Mouse (Mus musculus): ENCODE results near the gene Cfap20. TPM values are rescaled to one million over a fixed set of nuclear protein-coding genes. Genes with fewer than 3 reads are reported as not detected.
A peak's percentile ranks its signal among the peaks of the same experiment; 100 is the strongest.

The Cfap20 gene
- 10 to 100 TPM; 93.7 to 97.4 TPM for total RNA-seq (2021)
- long read RNA-seq, experiment 1, transcript Cfap20-201 (6 exons, 1,295 nt) = major isoform, 94 of 132 reads
- long read RNA-seq, experiment 1, transcript Cfap20-205 (5 exons, 1,023 nt) = minor isoform, 7 of 132 reads
- long read RNA-seq, experiment 1, transcript Cfap20-208 (4 exons, 2,544 nt) = minor isoform, 6 of 132 reads
- long read RNA-seq, experiment 1, partial matches to known transcripts = 12 of 132 reads
- long read RNA-seq, experiment 1, other reads (novel, unspliced or antisense) = 13 of 132 reads
- long read RNA-seq, experiment 2, transcript Cfap20-208 (4 exons, 2,544 nt) = minor isoform, 5 of 163 reads
- long read RNA-seq, experiment 2, transcript Cfap20-201 (6 exons, 1,295 nt) = major isoform, 96 of 163 reads
- long read RNA-seq, experiment 2, partial matches to known transcripts = 3 of 163 reads
- long read RNA-seq, experiment 2, other reads (novel, unspliced or antisense) = 57 of 163 reads

DNA sequence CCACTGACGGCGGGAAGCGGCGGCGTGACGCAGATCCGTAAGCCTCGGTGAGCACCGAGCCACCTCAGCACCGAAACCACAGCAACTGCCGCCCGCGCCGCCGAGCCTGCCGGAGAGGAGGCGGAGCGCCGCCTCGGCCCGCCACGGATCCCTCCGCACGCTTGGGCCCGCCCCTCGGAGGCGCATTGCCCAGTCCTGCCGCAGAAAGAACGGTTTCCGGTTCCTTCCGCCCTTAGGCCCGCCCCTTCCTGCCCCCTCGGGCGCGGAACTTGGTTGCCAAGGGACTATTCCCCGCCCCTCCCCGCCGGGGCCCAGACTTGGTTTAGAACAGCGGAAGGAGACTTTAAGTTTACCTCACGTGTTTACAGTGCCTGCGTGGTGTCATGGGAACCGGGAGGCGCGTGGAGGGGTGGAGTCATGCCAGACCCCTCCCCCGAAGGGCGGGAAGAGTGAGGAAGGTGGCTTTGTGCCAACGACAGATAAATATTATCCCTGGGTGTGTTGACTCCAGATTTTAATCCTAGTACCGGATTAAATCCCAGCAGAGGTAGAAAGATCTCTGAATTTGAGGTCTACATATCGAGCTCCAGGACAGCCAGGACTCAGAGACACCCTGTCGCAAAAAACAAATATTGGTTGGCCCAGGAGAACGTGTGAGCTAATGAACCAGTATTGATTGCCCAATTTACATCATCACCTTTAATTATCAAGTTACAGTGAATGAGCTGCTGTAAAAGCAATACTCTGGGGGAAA, at the start of gene Cfap20:
Cfap20 (minus strand) TSS at position 184 of the 754 bp plus-strand sequence.
- DNase-seq (ENCODE audit: low spot score in 2 of 2) = peak; percentile 99 to 100

DNA sequence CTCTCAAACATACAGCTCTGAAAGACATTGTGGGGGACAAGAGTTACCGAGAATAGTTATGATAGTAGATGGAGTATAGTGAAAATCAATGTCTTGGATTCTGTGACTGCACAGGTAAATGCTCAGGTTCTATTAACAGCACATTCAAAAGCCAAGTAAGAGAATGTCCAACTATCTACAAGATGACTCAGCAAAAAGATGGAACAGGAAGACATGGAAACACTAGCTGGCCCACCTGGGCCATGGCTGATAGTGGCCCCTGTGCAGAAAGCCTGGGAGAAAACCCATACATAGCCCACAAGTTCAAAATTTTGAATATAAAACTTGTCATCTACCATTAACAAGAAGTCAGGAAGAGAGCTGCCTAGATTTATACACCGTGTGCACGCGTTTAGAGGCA, 35.3 kb upstream of the Cfap20 start:
- DNase-seq (ENCODE audit: low spot score in 2 of 2) = no peak

DNA sequence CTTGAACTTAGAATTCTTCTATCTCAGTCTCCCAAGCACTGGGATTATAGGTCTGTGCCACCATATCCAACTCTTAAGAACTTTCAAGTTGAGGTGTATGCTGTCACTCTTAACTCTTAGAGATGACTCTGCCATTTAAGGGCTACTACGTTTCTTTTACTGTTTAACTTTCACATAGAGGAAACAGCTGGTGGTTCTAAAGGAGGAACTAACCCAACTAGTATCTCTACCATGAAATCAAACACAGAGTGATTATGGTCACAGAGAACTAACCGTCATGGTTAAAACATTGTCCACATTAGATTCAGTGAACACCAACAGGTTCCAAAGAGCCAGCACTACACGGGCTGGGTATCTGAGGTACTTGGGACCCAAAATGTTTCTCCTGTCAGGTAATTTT, 34.3 kb upstream of the Cfap20 start:
- DNase-seq (ENCODE audit: low spot score in 2 of 2) = no peak

DNA sequence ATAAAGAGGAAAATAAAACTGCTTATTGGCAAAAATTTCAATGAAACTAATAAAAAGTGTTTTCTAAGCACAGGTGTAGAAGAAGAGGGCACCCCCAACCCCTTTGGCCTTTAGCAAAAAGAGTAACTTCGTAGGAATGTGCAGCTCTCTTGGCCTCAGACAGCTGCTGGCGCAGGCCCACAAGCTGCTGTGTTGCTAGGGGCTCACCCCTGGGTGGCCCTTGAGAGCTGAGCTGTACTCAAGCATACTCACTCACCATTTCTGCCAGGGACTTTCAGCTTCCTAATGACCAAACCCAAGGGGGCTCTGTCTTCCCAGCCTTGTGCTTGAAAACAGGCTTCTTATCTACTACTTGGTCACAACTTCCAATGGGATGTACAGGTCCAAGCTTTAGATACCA, 31.9 kb upstream of the Cfap20 start:
- no peak for DNase-seq (ENCODE audit: low spot score in 2 of 2)

DNA sequence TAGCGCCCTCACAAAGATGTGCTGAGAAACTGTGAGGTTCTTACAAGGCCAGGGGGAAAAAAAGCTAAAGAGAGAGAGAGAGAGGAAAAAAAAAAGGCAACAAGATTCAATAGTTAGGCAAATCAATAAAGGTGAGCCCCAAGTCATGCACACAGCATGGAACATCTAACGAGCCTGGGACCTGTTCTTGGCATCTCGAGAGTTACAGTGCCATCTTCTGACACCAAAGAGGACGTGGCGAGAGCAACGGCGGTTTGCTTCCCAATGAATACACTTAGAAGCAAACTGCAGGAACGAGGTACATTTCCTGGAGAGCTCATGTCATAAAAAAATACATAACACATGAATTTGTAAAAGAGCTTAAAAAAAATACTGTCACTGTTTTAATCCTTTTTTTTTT, 17.8 kb upstream of the Cfap20 start:
- DNase-seq (ENCODE audit: low spot score in 2 of 2) = no peak

DNA sequence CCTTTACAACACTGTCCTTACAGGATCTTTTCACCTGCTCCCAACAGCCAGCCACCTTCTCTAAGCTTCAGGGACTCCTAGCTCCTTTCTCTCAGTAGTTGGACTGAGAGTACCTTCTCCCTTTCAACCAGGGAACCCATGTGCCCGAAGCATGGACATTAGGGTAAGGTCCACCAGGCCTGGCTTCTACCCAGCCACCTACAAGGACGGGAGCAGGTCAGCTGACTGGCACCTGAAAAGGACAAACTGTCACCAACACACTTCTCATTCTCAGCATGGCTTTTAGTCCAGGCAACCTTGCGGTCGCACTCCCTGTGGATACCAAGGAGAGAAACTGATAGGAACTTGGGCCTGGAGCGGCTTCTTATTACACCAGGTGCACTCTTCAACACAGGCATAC, 15.6 kb upstream of the Cfap20 start:
- DNase-seq (ENCODE audit: low spot score in 2 of 2) = no peak

DNA sequence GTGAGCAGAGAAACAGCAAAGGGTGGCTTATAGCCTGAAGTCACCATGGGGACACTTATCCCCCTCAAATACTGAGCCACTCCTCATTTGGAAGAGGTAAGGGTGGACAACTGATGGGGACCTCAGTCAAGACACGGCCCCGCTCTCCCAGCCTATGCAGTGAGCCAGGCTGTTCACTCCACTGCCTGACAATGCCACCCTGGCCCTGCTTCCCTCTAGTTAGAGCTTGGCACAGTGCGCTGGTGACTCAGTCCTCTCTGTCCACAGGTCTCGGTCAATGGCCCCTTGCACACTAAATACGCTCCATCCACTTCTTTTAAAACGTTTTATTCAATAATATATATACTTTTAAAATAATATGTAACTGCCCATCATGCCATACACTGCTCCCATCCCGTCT, 13.0 kb upstream of the Cfap20 start:
- DNase-seq (ENCODE audit: low spot score in 2 of 2) = no peak

DNA sequence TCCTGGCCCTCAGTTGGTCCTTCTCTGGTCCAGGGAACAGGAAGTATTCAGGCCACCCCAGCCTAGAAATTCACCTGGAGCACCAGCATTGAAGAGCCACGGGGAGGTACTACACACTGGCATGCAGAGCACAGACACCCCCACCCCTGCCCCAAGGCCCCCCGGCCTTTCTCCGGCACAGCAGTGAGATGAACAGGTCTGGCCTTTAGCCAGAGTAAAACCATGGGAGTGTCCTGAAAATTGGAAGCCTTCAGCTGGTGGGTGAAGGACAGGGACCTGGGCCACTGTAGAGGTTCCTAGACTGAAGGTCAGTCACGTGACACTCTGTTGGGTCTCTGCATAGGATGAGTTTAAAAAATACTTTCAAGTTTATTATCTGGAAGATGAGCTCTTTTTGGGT, 10.4 kb upstream of the Cfap20 start:
- no peak for DNase-seq (ENCODE audit: low spot score in 2 of 2)

DNA sequence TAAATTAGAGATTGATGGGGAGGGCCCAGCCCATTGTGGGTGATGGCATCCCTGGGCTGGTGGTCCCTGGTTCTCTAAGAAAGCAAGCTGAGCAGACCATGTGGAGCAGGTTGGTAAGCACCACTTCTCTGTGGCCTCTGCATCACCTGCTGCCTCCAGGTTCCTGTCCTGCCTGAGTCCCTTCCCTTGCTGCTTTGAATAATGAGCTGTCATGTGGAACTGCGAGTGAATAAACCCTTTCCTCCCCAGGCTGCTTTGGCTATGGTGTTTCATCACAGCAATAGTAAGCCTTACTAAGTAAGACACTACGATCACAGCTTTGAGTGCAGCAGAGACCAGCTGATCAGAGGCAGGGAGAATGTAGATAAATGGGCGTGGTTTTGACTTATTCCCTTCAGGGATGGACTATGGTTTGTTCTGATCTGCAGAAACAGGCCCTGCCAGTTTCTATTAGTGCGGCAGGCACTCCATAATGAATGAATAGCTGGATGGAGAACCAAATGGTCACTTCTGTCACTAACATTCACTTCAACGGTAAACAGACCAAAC, 6.9 kb upstream of the Cfap20 start:
- DNase-seq (ENCODE audit: low spot score in 2 of 2) = no peak

DNA sequence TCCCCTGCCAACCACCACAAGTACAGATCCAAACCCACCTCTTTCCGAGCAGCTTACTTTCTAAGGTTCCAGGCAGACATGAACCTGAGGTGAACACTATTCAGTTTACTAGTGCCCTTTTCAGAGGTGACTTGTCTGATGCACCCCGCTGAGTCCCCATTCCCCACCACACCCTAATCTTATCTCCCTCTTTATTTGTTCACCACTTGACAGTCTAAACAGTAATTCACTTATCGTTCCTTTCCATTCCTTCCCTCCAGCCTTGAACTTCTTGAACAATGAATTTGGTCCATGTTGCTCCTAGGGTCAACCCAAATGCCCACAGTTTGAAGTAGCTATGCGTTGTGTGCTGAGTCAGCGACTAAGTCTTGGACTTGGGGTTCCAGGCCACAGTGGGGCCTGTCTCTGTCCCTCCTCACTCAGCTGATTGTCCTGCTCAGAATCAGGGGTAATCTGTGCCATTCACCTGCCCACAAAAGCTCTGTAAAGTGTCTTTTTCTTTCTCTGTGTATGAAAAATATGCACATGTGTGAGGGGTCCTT, 5.6 kb upstream of the Cfap20 start:
- DNase-seq (ENCODE audit: low spot score in 2 of 2) = no peak

DNA sequence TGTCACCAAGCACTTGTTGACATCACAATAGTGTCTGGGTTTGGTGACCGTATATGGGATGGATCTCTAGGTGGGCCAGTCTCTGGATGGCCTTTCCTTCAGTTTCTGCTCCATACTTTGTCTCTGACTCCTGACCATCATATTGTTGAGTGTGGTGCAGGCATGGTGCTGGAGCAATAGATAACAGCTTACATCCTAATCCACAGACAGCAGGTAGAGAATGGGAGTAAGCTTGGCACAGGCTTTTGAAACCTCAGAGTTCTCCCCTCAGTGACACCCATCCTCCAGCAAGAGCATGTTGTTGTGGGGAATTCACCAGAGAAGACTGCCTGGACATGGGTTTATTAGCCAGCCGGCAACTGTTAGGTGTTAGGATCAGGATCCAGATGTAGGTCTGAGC, 4.8 kb upstream of the Cfap20 start:
- DNase-seq (ENCODE audit: low spot score in 2 of 2) = no peak

DNA sequence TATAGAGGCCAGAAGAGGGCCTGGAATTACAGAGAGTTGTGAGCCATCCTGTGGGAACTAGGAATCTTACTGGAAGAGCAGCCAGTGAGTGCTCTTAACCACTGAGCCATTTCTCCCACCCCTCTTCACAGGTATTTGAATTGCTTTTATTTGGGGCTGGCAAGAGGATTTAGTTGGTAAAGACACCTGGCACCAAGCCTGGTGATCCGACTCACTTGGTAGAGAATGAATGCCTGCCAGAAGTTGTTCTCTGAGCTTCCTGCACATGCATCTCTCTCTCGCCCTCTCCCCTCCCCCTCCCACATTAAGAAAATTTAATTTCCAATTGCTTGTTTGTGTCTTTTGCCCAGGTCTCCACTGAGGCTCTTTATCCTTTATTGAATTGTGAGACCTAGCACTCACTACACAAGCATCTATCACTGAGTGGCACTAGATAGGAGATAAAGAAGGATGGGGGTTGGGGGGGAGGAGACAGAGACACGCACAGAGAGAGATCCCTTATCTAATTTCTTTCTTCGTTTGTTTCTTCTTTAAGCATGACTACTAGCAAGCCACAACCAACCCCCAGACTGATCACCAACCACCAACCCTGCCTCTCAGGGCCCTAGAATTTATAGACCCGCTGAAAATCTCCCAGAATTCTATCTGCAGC, 2.8 kb upstream of the Cfap20 start:
- no peak for DNase-seq (ENCODE audit: low spot score in 2 of 2)

DNA sequence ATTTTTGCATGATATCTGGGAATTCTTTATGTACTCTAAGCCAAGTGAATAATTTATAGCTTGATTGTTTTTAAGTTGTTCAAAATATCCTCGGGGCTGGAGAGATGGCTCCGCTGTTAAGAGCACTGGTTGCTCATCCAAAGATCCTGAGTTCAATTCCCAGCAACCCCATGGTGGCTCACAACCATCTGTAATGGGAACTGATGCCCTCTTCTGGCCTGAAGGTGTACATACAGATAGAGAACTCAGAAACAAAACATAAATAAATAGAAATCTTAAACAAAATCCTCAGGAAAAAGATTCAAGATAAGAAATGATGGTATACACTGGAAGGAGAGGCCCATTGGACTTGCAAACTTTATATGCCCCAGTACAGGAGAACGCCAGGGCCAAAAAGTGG, 1.3 kb upstream of the Cfap20 start:
- no peak for DNase-seq (ENCODE audit: low spot score in 2 of 2)

DNA sequence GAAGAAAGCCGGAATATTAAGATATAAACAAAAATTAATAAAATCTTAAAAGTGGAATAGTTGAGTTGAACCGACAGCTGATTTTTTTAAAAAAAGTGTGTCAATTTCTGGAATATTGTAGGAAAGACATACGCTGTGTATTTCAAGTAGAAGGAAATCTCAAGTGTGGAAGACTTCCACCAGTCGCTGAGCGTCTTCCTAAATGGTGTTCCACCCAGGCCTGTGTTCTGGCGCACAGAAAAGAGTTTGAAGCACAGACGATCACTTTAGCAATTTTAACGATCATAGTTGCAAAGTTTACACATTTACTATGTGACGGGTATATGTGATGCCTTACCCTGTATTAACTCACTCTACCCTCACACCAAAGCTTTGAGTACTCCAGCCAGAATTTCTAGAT, 802 bp upstream of the Cfap20 start:
- DNase-seq (ENCODE audit: low spot score in 2 of 2) = no peak

DNA sequence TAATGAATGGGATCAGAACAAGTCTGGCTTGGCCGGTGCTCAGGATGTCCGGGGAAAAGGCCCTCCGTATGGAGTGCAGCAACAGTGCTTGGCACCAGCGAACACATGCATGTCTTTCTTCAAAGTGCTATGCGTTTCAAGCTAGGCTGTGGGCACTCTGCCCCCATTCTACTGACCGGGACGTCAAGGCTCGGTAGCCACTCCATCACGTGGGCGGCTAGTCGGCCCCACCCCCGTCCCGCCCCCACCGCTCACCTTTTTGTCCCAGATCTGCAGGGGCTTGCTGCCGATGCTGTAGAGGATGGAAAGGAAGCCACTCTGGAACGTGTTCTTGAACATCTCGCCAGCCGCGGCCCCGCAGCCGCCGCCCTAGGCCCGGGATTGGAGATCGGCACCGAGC, 436 bp downstream of the Cfap20 start:
- DNase-seq (ENCODE audit: low spot score in 2 of 2) = no peak

DNA sequence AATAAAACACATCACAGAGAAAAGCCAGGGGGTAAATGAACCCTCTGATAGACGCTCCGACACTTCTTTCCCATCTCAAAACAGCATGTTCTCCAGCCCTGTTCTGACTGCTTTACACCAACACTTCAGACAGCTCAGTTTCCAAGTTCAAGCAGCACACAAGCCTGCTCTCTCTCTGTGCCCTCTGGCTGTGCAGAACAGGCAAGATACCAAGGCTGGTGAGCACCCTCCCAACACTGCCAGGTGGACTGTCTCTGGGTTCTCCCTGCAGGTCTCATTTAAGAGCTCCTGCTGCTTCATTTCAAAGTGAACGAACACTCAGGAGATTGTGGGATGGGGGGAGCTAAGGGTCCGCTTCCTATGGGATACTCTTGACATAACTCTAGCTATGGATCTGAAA, 1.5 kb downstream of the Cfap20 start:
- no peak for DNase-seq (ENCODE audit: low spot score in 2 of 2)

DNA sequence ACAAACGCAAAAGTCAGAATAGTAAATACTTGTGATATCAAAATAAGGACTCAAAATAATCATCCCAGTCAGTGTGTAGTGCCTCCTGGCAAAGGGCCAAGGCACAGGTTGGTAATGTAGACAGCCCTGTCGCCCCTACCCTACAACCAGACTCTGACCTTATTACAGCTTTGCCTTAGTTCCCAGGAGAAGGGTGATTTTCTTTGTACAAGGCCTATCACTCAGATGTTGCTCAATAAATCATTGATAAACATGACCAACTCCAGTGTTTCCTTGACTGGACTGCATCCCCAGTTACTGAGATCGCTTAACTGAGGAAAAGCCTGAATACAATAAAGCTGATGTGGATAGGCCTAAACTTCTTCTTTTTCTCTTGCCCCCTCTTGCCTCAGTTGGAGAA, 2.2 kb downstream of the Cfap20 start:
- no peak for DNase-seq (ENCODE audit: low spot score in 2 of 2)

DNA sequence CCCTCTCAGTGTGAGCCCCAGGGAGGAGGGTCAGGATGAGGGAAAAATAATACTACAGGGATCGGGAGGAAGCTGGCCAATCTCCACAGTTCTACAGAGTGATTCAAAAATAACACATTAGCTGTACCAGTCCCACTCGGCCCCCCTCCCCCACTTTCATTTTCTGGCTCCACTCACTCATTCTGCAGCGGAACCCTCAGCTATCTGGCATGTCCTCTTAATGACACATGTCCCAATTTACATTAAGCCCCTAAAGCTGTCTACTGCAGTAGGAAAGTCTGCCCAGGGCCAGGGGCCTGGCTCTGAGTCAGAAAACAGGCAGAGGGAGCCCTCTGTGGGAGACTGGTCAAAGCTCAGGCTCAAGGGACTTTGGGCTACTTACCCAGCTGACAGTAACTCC, 4.7 kb downstream of the Cfap20 start:
- DNase-seq (ENCODE audit: low spot score in 2 of 2) = no peak

DNA sequence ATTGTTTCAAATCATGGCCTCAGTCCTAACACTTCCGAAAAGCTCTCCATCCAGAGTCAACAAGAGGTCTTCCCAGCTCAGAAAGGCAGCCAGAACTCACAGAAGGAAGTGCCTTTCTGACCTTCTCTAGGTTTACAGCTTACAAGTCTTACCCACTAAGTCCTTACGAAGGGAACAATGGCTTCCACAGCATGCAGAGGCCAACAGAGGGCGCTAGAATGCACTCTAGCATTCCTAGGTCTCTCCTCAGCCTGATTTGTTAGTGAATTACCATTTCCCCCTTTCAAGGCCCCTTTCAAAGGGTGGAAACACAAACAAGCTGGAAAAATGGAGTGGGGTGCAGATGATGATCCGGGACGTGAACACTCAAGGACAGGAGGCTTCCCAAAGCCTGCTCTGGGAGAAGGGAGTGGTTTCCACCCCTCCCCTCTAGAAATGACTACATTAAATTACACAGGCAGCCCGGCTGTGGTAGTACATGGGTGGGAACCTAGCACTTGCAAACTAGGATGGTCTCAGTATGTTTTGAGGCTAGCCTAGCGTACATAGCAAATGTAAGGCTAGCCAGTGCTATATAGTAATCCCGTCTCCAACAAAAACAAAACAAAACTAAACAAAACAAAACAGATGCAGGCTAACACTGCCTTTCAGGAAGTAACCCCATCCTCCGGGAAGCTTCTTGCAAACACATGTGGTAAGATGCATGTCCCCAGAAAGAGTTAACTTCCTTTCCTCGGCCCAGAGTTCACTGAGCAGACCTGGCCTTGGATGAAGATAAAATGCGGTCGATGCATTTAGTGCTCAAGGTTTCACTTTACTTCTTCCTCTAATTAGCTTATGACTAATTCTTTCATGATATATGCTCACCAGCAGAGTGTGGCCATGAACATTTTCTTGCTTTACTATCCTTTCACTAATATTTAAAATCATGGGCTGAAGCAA, 6.8 kb downstream of the Cfap20 start:
- DNase-seq (ENCODE audit: low spot score in 2 of 2) = peak in 1 of 2 experiments; percentile 51

DNA sequence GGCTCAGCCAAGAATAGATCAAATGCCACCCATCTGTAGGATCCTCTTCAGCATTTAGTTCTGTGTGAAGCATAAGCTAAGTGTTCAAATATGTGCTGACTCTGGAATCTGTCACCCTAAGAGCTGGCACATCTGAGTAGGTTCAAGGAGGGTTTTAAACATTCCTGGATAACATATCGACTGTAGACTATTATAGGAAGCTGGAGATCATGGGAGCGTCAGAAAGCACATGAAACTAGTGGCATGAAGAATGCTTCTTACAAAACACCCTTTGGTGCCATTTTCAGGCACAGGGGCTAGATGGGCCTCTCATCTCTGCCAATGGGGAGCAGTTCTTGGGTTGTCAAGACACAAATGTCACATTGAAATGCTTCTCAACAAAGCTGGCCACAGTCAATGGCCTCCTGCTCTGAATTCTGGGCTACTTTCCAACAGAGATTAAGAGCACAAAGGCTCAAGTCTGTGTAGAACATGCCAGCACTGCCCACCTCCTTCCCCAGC, 7.8 kb downstream of the Cfap20 start:
- DNase-seq (ENCODE audit: low spot score in 2 of 2) = no peak

Data from adrenal gland, postnatal 4 days (tissue).